Mouse (Mus musculus) ES-E14 (cell line): ENCODE measurements around the gene Aamp.

ENCODE experiments used
- CHD2 ChIP-seq: IDR thresholded peaks from 2 replicates; pipeline ENCODE4 v1.6.1; 2014; ENCODE audit warnings: mild to moderate bottlenecking, low read depth, low read length, inconsistent platforms
- HCFC1 ChIP-seq: IDR thresholded peaks from 2 replicates; pipeline ENCODE4 v1.6.1; 2012; ENCODE audit warnings: low read length, inconsistent platforms, borderline replicate concordance; ENCODE audit not compliant: insufficient read depth
- MAFK ChIP-seq: IDR thresholded peaks from 2 replicates; pipeline ENCODE4 v1.6.1; 2014; ENCODE audit warnings: mild to moderate bottlenecking, low read depth, low read length, inconsistent platforms; ENCODE audit not compliant: insufficient read depth
- ZC3H11A ChIP-seq: IDR thresholded peaks from 2 replicates; pipeline ENCODE4 v1.6.1; 2012; ENCODE audit warnings: low read depth, mild to moderate bottlenecking, inconsistent platforms, low read length, borderline replicate concordance
- ZNF384 ChIP-seq: IDR thresholded peaks from 2 replicates; pipeline ENCODE4 v1.6.1; 2012; ENCODE audit warnings: low read depth, low read length, inconsistent platforms

DNA sequence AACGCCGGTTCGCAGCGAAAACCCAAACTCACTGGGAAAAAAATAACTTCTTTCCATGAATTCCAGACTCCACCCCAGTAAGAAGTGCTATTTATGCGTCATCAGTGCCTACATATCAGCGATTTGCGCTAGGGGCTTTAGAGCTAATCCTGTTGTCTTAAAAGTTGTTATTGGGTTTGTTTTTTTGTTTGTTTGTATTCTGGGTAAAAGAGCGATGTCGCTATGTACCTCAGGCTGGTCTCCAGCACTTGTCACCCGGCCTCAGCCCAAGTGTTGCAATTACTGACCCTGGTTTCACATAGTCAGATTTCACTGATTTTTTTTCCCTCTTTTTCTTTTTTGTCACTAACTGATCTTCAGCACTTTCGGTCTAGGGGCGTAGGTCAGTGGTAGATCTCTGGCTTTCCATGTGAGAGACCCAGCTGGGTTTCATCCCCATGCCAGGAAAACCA is 19.8 kb upstream of the Aamp start:
- TF ChIP-seq CHD2 = no peak
- no peak for TF ChIP-seq ZNF384
- no peak for TF ChIP-seq HCFC1
- no peak for TF ChIP-seq ZC3H11A
- TF ChIP-seq MAFK = no peak
